Mouse (Mus musculus): ENCODE results near the gene Nupl2. TPM values are rescaled to one million over a fixed set of nuclear protein-coding genes. Genes with fewer than 3 reads are reported as not detected.

Gene Nupl2
- polyA plus RNA-seq, 1 experiment from 2014 or later, result 18.2 TPM

- WGBS, result 72% methylated on average over 1 of the region's 1 CpGs
Measured at GRCm38 (mm10) chr5:24214547-24214878, 49.8 kb downstream of the Nupl2 start.

GRCm38 (mm10) chr5:24214900-24215299 is 50.1 kb downstream of the Nupl2 start:
- 87% methylated on average over 1 of the region's 1 CpGs for WGBS

More at GRCm38 (mm10) chr5:24214547-24214878, 49.8 kb downstream of the Nupl2 start:
- Histone ChIP-seq H3K27ac (no peak overlapping the region), H3K4me3 (no peak overlapping the region), H3K4me2 (replicated peaks) (no peak overlapping the region), H3K9me3 (no peaks in the 10 kb centered on the region), H3K36me3 (no peaks in the 10 kb centered on the region), H3K4me1 (no peaks in the 10 kb centered on the region), H3K9ac (no peak overlapping the region), H3K27me3 (peaks cover 15% of the 10 kb centered on the region)
- ATAC-seq (ENCODE audit: low FRiP score, low read depth), result no peak

More at GRCm38 (mm10) chr5:24214900-24215299, 50.1 kb downstream of the Nupl2 start:
- Histone ChIP-seq H3K36me3 (no peaks in the 10 kb centered on the region), H3K27ac (no peak overlapping the region), H3K4me2 (replicated peaks) (no peak overlapping the region), H3K27me3 (peaks cover 15% of the 10 kb centered on the region), H3K4me1 (no peaks in the 10 kb centered on the region), H3K9ac (no peak overlapping the region), H3K4me3 (no peak overlapping the region), H3K9me3 (no peaks in the 10 kb centered on the region)
- ATAC-seq (ENCODE audit: low FRiP score, low read depth), result no peak

Other genes with a start within 250 kb of the Nupl2 start
- gene Fam126a, start 134.3 kb upstream of the Nupl2 start, polyA plus RNA-seq (2015; fragmentation: Nextera tagmentation; extraction: Ambion mirVana), result 27.7 and 33.8 TPM in 2 replicates
- gene Klhl7, start 64.4 kb upstream of the Nupl2 start, polyA plus RNA-seq (2015; fragmentation: Nextera tagmentation; extraction: Ambion mirVana), result 55.1 and 60.2 TPM in 2 replicates
- 2.7 and 3.1 TPM in 2 replicates for gene Kcnh2, start 186.6 kb downstream of the Nupl2 start, polyA plus RNA-seq (2015; fragmentation: Nextera tagmentation; extraction: Ambion mirVana)
- 6.0 and 6.6 TPM in 2 replicates for gene Nos3, start 199.8 kb downstream of the Nupl2 start, polyA plus RNA-seq (2015; fragmentation: Nextera tagmentation; extraction: Ambion mirVana)
- gene Atg9b, start 227.2 kb downstream of the Nupl2 start, polyA plus RNA-seq (2015; fragmentation: Nextera tagmentation; extraction: Ambion mirVana), result 0.37 and 0.78 TPM in 2 replicates
- gene Abcb8, start 228.7 kb downstream of the Nupl2 start, polyA plus RNA-seq (2015; fragmentation: Nextera tagmentation; extraction: Ambion mirVana), result 42.1 and 44.6 TPM in 2 replicates
- gene Asic3, start 248.4 kb downstream of the Nupl2 start, polyA plus RNA-seq (2015; fragmentation: Nextera tagmentation; extraction: Ambion mirVana), result 1.7 and 2.0 TPM in 2 replicates

Measured in limb, embryonic 13.5 days (tissue).